Mouse (Mus musculus) kidney, embryonic 14.5 days (tissue): Measurements from ENCODE around the gene Tmf1. TPM values are rescaled to one million over a fixed set of nuclear protein-coding genes. Genes with fewer than 3 reads are reported as not detected.

Experiments used
- ATAC-seq: fragments of 200-750 bp; cut with Nextera tagmentation; 2 replicates; pipeline ENCODE4 v1.8.0; 2017; ENCODE audit warnings: moderate number of reproducible peaks, mild to moderate bottlenecking, moderate TSS enrichment, moderate library complexity; ENCODE audit not compliant: low FRiP score, low TSS enrichment
- H3K27ac ChIP-seq: fragments of 300-500 bp; sonication (generic); 2 replicates; pipeline ENCODE4 v1.5.1; 2014; ENCODE audit warnings: low read depth, mild to moderate bottlenecking, low read length, moderate library complexity, mixed read lengths
- H3K27me3 ChIP-seq: fragments of 300-500 bp; sonication (generic); 2 replicates; pipeline ENCODE4 v1.6.1; 2014; ENCODE audit warnings: mild to moderate bottlenecking, low read length; ENCODE audit not compliant: control insufficient read depth, insufficient read depth
- H3K36me3 ChIP-seq: fragments of 300-500 bp; sonication (generic); 2 replicates; pipeline ENCODE4 v1.6.1; 2014; ENCODE audit warnings: low read length, mixed read lengths; ENCODE audit not compliant: control insufficient read depth, insufficient read depth
- H3K4me1 ChIP-seq: fragments of 300-500 bp; sonication (generic); 2 replicates; pipeline ENCODE4 v1.6.1; 2014; ENCODE audit warnings: low read length, mixed read lengths; ENCODE audit not compliant: control insufficient read depth, insufficient read depth
- H3K4me2 ChIP-seq: fragments of 300-500 bp; sonication (generic); replicated peaks from 2 replicates; pipeline ENCODE4 v1.6.1; 2014; ENCODE audit warnings: low read depth, mild to moderate bottlenecking, low read length
- H3K4me3 ChIP-seq: fragments of 300-500 bp; sonication (generic); 2 replicates; pipeline ENCODE4 v1.5.1; 2014; ENCODE audit warnings: mild to moderate bottlenecking, low read length
- H3K9ac ChIP-seq: fragments of 300-500 bp; sonication (generic); 2 replicates; pipeline ENCODE4 v1.6.1; 2014; ENCODE audit warnings: low read depth, mild to moderate bottlenecking, low read length, moderate library complexity
- H3K9me3 ChIP-seq: fragments of 300-500 bp; sonication (generic); 2 replicates; pipeline ENCODE4 v1.6.1; 2016; ENCODE audit warnings: low read length; ENCODE audit not compliant: control insufficient read depth
- WGBS: fragments of 180-500 bp; shearing (Covaris S2); extraction: QIAGEN DNeasy Blood & Tissue Kit; methylation state at CpG from one replicate; pipeline ENCODE4 v1.1.7; 2014; 5-methylcytosine and 5-hydroxymethylcytosine counted together
- polyA plus RNA-seq: library from polyadenylated mRNA; unstranded; fragments of >200 nt; fragmentation: Nextera tagmentation; extraction: Ambion mirVana; gene quantifications from 2 replicates; pipeline ENCODE4 v1.2.1, GENCODE M21; 2014

Gene Tmf1
- polyA plus RNA-seq, 1 experiment from 2014 or later, result 36.7 TPM

DNA sequence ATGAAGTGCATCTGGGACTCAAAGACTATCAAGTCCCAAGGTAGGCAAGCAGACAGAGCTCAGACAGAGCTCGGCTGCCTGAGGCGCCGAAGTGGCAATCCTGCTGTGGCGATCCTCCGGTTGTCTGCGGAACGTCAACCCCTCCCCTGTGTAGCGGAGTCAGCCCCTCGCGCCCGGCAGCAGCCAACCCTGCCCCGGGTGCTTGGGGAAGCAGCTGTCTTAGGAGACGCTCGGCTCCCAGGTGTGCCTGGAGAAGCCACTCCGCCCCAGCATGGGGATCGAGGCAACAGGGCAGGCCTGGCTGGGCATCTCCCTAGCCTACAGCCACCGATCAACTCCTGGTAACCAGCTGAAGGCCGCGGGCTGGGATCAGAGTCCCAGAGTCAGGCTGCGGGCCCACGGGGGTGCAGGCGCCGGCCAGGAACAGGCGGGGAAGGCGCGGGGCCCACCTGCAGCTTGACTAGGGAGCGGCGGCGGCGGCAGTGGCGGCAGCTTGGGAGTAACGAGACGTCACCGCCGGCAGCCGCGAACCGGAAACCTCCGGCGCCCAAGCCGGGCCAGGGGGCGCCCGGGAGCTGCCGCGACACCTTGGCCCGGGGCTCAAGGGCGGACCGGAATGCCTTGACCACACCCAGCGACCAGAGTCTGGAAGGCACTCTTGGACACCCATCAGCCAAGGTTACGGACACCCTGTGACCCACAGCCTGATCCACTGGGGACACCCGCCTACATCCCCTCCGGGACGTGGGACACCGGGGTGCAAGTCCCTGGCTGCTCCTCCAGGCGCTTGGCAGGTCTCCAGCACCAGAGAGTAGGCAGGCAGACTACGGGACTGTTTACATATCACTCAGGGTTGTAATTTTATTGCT, 30.3 kb downstream of the Tmf1 start, which contains the start of gene Eogt:
Gene Eogt, minus strand, starts transcription at position 800 of the 869 bp plus-strand sequence.
- WGBS, result under 1% methylated on average over 56 of the region's 56 CpGs
- peak; percentile 83 for ATAC-seq
- peak within 1 kb of the TSS; percentile 71 for H3K27ac ChIP-seq
- no peaks in the 10 kb centered on the region for H3K27me3 ChIP-seq
- peaks cover 1% of the 10 kb centered on the region; the same call in 1 of the 2 replicates for H3K36me3 ChIP-seq
- peaks cover 12% of the 10 kb centered on the region; the same call in 1 of the 2 replicates for H3K4me1 ChIP-seq
- H3K9me3 ChIP-seq, result no peaks in the 10 kb centered on the region
- H3K4me3 ChIP-seq, result peak within 1 kb of the TSS; percentile 75
- peak within 1 kb of the TSS; percentile 98 for H3K4me2 ChIP-seq
- peak within 1 kb of the TSS; percentile 91 for H3K9ac ChIP-seq

GRCm38 (mm10) chr6:97147755-97148382, 31.1 kb downstream of the Tmf1 start:
- ATAC-seq, result no peak
- Histone ChIP-seq H3K27ac (no peak overlapping the region), H3K4me1 (peaks cover 12% of the 10 kb centered on the region; the same call in 1 of the 2 replicates), H3K4me2 (peak overlapping the region; percentile 98), H3K9ac (peak overlapping the region; percentile 91), H3K4me3 (peak overlapping the region; percentile 75), H3K36me3 (no peaks in the 10 kb centered on the region; the same call in 1 of the 2 replicates), H3K9me3 (no peaks in the 10 kb centered on the region), H3K27me3 (no peaks in the 10 kb centered on the region)
- WGBS, result 16% methylated on average over 18 of the region's 18 CpGs

DNA sequence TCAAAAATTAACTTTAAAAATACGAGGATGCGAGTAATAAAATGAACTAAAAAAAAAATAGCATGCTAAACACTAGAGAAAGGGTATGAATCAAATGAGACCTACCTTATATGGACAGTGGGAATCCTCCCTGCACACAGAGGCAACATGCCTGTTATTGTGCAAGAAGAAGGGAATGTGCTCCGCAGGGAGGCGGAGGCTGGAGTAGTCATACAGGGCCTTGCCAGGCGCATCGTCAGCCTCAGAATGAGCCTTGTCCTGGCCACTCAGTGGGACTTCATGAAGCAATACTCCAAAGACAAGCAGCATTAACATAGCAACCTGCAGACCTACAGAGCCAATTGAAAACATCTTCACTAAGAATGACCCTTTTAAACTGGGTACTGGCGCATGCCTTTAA, 33.8 kb downstream of the Tmf1 start:
- ATAC-seq, result no peak
- Histone ChIP-seq H3K9ac (no peak overlapping the region), H3K36me3 (peaks cover 3% of the 10 kb centered on the region; the same call in 1 of the 2 replicates), H3K4me1 (peaks cover 12% of the 10 kb centered on the region; the same call in 1 of the 2 replicates), H3K27me3 (no peaks in the 10 kb centered on the region), H3K9me3 (no peaks in the 10 kb centered on the region), H3K4me2 (no peak overlapping the region), H3K27ac (peak overlapping the region; percentile 9; the same call in 1 of the 2 replicates), H3K4me3 (no peak overlapping the region)
- WGBS, result 91% methylated on average over 7 of the region's 7 CpGs

DNA sequence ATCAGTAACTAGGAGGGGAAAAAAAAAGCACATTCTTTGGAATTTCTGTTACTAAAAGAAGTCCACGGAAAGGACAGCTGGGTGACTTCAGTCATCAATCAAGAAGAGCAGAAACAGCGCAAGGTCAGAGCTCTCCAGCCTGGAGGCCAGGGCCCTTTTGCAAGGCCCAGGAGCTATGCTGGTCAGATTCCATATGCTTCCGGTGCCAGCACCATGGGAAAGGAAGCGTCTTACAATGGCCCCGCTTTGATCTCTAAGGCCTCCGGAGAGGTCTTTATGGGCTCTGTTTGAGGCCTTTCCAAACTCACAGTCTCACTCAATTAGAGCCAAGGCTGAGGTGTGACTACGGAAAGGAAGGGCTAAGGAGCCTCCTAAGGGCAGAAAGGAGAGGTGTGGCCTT, 34.6 kb downstream of the Tmf1 start:
- Histone ChIP-seq H3K9me3 (no peaks in the 10 kb centered on the region), H3K4me1 (peaks cover 12% of the 10 kb centered on the region; the same call in 1 of the 2 replicates), H3K27ac (peak overlapping the region; percentile 33; the same call in 1 of the 2 replicates), H3K4me3 (no peak overlapping the region), H3K9ac (no peak overlapping the region), H3K4me2 (no peak overlapping the region), H3K36me3 (peaks cover 3% of the 10 kb centered on the region; the same call in 1 of the 2 replicates), H3K27me3 (no peaks in the 10 kb centered on the region)
- WGBS, result 8% methylated on average over 7 of the region's 7 CpGs
- 0 out of 2 replicates have a peak, but pooled peaks have one; percentile 22 for ATAC-seq

DNA sequence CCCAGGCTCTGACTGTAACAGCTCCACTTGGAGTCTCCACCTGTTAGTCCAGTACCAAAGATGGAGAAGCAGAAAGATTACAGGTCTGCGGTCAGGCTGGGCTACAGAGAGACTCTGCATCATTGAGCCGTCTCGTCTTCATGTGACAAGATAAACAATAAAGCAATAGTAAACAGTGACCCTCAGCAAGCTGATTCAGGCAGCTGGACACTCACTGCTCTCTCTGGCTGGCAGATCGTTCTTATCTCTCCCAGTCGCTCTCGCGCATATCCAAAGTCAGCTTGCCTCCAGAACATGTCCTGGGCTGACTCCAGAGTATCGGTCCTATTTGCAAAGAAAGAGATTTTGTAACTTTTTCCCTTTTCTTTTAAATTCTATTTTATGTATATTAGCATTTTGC, 36.3 kb downstream of the Tmf1 start:
- Histone ChIP-seq H3K4me3 (no peak overlapping the region), H3K9ac (no peak overlapping the region), H3K27me3 (no peaks in the 10 kb centered on the region), H3K4me2 (no peak overlapping the region), H3K27ac (no peak overlapping the region), H3K4me1 (peaks cover 9% of the 10 kb centered on the region; the same call in 1 of the 2 replicates), H3K9me3 (no peaks in the 10 kb centered on the region), H3K36me3 (peaks cover 3% of the 10 kb centered on the region; the same call in 1 of the 2 replicates)
- 78% methylated on average over 8 of the region's 8 CpGs for WGBS
- no peak for ATAC-seq

GRCm38 (mm10) chr6:97141811-97142210, 37.1 kb downstream of the Tmf1 start:
- no peak for ATAC-seq
- H3K36me3 ChIP-seq, result peaks cover 3% of the 10 kb centered on the region; the same call in 1 of the 2 replicates
- peaks cover 6% of the 10 kb centered on the region; the same call in 1 of the 2 replicates for H3K4me1 ChIP-seq
- no peaks in the 10 kb centered on the region for H3K9me3 ChIP-seq
- H3K27ac ChIP-seq, result no peak overlapping the region
- no peak overlapping the region for H3K9ac ChIP-seq
- WGBS, result 78% methylated on average over 7 of the region's 7 CpGs
- no peak overlapping the region for H3K4me3 ChIP-seq
- H3K4me2 ChIP-seq, result no peak overlapping the region
- no peaks in the 10 kb centered on the region for H3K27me3 ChIP-seq

DNA sequence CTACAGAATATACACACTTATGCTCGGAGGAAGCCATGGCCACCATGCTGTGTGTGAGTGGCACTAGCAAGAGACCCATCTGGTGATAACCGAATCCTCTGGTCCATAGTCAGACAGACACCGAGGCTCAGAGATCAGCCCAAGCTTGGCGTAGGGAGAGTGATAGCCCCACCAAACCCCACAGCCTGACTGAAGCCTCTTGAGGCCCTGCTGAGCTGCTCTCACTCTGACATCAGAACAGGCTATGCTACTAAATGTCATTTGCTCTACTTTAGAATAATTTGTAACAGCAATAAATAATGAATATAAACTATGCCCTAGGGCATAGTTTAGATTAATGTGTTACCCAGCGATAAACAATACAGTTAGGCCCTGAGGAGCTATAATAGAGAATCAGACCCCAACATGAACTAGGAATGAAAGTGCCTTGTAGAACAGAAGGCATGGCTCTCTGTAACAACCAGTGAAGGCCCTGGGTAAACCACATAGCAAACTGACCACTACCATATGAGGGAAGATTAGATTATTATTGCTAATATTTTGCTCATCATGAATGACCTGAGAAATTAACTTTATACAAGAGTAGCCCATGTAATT, 46.1 kb downstream of the Tmf1 start:
- no peak for ATAC-seq
- H3K9ac ChIP-seq, result no peak overlapping the region

GRCm38 (mm10) chr6:97131808-97132207, 47.1 kb downstream of the Tmf1 start:
- 19% methylated on average over 4 of the region's 4 CpGs for WGBS
- Histone ChIP-seq H3K9me3 (no peaks in the 10 kb centered on the region), H3K36me3 (peaks cover 3% of the 10 kb centered on the region; the same call in 1 of the 2 replicates)

More for the DNA sequence above, 46.1 kb downstream of the Tmf1 start:
- Histone ChIP-seq H3K4me1 (no peaks in the 10 kb centered on the region), H3K4me2 (no peak overlapping the region), H3K27ac (no peak overlapping the region), H3K36me3 (peaks cover 3% of the 10 kb centered on the region; the same call in 1 of the 2 replicates), H3K27me3 (no peaks in the 10 kb centered on the region), H3K9me3 (no peaks in the 10 kb centered on the region), H3K4me3 (no peak overlapping the region)
- 57% methylated on average over 5 of the region's 5 CpGs for WGBS

More at GRCm38 (mm10) chr6:97131808-97132207, 47.1 kb downstream of the Tmf1 start:
- Histone ChIP-seq H3K4me3 (no peak overlapping the region), H3K9ac (no peak overlapping the region), H3K4me1 (no peaks in the 10 kb centered on the region), H3K4me2 (no peak overlapping the region), H3K27me3 (no peaks in the 10 kb centered on the region), H3K27ac (no peak overlapping the region)
- ATAC-seq, result no peak
